Mouse (Mus musculus) gastrocnemius, postnatal 14 days (tissue): ENCODE results near the gene Midn. TPM values are rescaled to one million over a fixed set of nuclear protein-coding genes. Genes with fewer than 3 reads are reported as not detected.

Source experiments
- DNase-seq: peaks from one replicate; pipeline ENCODE4 v3.0.0; 2021; ENCODE audit warnings: mixed read lengths
- intact Hi-C: fragments of 180-260 bp; cut with DNase I; formaldehyde crosslinking; loops from one replicate; pipeline ENCODE4 v1.15.1; 2025; ENCODE audit warnings: low total_unique reads
- total RNA-seq, 2 experiments: library from RNA; stranded (reverse); gene quantifications; 2 replicates each; pipeline ENCODE4 v1.2.3; 2021

Gene Midn
- total RNA-seq, 2 experiments from 2014 or later = 40.3 to 43.6 TPM

DNA sequence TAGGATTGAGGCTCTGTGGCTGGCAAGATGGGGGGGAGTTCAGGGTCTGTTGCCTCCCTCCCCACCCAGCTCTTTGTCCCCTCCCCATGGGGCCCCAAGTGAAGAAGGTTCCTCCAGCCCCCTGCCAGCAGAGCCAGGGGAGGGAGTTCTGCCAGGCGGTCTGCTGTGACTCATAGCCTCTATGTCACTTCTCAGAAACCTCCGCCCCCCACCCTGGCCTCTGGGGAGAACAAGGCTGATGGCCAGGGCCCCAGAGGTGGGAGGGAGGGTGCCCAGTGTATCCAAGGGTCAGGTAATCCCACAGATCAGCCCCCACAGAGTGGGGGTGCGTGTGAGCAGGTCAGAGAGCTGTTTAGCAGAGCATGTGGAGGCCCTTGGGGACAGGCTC lies 4.8 kb downstream of the Midn start:
- intact Hi-C loops = no loop called here
- no peak for DNase-seq

DNA sequence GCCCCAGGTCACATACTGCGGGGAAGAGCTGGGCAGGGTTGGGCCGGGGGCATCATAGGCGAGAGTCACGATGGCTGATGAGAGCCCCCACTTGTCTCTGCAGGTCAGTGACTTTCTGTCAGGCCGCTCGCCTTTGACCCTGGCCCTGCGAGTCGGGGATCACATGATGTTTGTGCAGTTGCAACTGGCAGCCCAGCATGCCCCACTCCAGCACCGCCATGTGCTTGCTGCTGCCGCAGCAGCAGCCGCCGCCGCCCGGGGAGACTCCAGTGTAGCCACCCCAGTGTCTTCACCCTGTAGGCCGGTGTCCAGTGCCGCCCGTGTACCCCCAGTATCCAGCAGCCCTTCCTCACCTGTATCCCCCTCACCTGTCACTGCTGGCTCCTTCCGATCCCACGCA lies 5.6 kb downstream of the Midn start:
- intact Hi-C loops = no loop called here
- DNase-seq = no peak

DNA sequence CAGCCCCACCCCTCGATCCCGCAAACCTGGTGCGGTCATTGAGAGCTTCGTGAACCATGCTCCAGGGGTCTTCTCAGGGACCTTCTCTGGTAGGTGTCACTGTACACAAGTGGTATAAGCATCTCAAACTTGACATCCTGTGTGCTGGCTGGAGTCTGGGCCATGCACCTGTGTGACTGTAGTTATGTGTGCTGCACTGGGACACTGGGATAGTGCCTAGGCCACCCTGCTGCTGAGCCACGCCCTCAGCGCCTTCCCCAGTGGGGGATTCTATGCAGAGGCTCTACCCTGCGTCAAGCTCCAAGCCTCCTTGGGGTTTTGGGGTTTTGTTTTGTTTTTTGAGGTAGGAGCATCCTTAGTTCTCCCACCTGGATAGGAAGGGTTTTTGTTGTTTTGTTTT lies 6.3 kb downstream of the Midn start:
- DNase-seq = no peak
- intact Hi-C loops = no loop called here

DNA sequence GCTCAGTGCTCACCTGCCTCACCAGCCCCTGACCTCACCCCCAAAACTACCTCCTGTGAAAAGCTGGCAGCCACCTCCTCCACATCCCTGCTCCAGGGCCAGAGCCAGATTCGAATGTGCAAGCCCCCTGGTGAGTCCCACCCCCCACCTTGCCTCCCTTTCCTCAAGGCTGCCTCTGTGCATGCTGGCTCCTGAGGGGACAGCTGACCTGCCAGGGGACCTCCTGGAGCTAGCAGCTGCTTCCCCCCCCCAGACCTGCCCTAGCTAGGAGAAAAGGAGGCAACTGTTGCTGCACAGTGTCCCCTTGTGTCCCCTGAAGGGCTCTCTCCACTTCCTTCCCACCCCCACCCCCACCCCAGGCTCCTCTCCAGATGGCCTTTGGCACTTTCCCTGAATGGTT lies 7.2 kb downstream of the Midn start:
- peak; percentile 5 for DNase-seq
- intact Hi-C loops = no loop called here

DNA sequence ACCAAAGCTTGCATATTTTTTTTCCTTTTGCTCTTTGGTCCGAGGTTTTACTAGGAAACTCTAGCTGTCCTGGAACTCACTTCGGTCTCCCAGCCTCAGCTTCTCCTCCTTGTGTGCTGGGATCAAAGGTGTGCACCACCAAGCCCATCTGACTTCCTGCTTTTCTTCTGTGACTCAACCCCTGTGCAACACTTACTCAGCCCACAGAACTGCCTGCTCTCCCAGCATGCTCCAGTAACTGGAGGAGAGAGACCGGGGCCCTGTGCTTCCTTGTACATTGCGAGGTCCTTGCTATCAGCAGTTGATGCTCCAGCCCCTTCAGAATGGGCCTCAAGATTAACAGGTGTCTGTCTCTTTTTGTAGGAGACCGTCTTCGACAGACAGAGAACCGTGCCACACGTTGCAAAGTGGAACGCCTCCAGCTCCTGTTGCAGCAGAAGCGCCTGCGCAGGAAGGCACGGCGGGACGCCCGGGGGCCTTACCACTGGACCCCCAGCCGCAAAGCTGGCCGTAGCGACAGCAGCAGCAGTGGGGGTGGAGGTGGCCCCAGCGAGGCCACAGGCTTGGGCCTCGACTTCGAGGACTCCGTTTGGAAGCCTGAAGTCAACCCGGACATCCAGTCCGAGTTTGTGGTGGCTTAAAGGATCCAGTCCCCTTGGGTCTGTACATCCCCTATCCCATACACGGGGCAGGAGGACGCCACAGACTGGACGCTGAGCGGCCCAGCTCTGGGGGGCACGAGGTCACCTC lies 8.1 kb downstream of the Midn start:
- DNase-seq = peak; percentile 13
- intact Hi-C loops = no loop called here

DNA sequence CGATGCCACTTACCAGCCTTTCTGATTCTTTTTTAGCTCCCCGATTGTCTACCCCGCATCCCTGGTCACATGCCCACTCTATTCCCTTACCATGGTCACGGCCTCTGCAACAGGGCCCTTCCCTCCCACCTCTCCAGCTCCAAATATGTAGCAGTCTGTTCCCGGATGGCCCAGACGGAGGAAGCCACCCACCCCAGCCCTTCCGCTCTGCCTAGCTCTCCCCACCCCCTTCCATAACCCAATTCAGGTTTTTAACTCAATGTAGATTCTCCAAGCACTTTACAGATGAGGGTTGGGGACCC lies 8.6 kb downstream of the Midn start:
- DNase-seq = peak; percentile 38
- intact Hi-C loops = no loop called here

DNA sequence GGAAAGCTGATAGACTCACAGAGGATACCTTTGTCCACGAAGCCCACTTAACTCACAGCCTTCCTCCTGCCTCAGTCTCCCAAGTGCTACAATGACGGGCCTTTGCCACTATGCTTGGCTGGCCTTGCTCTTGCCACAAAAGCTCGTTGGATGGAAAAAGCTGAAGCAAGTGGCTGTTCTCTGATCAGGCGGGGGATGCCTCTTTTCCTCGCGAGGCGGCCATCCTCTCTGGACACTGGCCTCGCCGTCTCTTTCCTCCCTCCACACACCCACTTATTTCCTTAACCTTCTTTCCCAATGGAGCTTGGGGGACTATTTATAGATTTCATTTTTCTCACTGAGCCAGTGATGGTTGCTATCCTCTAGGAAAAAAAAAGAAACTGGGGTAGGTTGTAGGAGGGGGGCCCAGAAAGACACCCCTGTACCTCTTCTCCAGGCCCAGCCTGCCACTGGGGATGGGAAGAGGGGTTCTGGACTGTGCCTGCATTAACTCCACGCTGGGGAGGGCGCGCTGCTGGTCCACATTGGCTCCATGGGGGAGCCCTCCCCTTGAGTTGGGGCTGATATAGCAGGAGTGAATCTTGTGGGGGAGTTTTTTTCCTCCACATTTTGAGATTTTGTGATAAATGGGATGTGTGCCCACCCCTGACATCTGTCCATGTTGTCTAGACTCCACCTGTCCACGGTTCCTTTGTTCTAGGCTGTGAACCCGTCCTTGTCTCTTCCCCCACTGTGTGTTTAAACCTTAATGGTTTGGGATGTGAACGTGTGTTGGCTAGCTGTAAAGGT lies 9.3 kb downstream of the Midn start:
- DNase-seq = no peak
- intact Hi-C loops = no loop called here

DNA sequence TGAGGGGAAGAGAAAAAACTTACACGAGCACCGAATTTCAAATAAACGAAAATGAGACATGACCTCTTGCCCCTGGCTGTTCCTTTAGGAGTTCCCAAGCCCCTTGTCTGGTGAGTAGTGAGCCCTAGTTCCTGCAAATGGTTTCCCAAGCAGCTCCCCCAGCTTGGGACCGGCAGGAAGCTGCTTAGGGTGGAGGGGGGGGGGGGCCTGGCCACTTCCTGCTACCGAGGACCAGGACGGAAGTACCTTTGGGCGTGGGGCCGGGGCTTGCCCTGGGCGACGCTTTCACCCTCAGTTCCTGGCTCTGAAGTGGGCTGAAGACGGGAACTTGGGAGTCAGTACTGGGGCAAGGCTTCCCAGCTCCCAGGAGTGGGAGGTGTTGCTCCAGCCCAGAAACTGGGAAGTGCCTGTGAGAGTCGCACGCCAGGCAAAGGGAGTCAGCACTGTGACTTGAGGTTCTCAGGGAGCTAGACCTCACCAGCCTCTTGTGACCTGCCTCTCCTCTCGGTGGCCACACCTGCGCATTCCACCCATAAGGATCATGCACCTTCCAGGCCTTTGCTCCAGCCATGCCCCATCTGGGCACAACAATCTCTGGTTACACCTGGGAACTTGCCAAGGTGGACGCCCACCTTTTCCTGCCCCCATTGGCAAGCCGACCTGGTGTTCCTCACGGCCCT lies 10.4 kb downstream of the Midn start:
- intact Hi-C loops = no loop called here
- DNase-seq = peak; percentile 67

DNA sequence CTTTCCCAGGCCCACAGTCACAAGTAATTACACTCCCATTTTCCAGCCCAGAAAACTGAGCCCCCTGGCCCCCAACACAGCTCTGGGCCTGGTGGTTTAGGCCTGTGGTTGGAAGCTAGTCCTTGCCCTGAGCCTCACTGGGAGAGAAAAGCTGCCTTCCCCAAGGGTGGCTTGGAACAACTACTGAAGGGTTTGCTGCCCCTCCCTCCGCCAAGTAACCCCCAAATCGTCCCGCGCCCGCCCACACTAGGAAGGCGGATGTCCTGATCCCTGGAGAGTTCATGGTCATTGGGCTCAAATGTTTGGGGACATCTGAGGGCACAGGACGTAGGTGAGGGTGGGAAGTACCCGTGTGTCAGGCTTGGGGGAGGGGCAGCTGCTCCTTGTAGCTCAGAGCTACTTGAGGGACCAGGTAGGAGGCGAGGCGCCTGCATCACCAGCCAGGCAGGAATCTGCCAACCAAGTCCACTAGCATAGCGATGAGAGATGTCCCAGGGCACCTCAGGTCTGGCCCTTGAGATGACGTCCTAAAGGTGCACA lies 11.0 kb downstream of the Midn start:
- intact Hi-C loops = no loop called here
- DNase-seq = peak; percentile 46

DNA sequence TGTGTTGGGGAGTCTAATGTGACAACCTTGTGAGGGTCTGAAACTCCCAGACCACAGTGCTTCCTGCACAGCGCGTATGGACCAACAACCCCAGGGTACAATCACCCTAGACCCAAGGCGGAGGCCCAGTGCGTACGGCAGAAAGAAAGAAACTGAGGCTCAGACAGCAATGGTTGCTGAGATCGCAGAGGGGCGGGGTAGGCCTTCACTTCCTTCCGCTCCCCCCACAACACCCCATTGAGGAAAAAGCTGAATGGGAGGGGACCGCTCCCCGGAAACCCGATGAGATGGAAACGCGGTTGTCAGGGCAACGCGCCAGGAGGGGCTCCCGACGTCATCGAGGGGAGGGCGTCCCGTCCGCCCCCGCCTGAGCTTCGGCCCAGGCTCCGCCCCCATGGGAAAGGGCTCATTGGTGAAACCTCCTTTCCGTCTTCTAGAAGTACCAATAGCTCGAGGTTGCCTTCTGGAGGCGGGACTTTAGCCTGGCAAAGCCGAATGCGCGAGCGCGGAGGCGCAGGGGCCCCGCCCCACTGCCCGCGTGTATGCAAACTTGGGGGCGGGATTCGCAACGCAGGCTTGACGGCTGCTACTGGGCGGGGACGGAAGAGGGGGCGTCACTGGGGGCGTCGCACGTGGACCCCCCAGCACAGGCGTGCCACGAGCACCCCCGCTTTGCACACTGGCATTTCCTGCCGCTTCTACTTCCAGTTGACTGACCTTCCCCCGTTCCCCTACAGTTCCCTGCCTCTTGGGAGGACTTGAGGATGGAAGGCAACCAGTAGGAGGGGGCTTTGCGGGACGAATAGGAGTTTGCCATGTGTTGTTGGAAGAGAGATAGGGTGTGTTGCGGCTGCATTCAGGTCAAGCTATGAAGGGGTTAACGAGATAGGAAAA lies 11.7 kb downstream of the Midn start:
- DNase-seq = peak; percentile 99
- intact Hi-C loops = no loop called here

DNA sequence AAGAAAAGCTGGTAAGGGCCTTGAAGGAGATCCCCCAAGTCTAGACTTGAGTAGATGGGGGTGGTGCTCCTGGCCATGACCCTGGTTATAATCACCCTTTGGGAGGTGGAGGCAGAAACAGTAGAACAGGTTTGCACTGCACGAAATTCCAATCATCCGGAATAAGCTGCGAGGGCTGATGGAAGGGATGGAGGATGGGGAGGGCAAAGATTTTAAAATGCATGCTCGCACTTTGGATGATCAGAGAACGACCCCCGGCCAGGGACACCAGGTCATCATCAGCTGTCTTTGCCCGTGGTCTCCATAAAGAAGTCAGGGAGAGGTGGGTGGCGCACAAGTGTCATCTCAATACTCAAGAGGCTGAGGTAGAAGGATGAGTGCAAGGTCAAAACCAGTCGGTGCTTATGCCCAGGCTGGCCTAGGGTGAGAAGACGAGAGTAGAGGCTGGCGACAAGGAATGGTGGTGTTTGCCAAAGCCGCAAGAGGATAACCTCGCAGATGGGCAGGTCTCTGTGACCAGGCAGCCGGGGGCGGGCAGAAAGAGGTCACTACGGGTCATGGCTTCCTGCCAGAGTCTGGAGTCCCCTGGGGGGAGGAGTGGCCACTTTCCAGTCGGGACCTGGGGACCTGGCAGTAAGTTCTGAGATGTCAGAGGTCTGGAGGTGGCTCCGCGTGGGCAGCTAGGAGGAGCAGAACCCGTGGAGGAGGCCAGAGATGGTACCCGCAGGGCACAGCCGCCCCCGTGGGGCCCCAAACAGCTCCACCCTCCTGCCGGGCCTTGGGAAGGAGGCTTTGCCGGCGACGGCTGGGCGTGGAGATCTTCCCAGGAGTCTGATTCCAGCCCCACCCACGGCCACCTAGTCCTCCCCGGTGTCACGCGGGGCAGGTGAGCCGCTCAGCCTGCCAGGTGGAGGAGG lies 12.6 kb downstream of the Midn start:
- DNase-seq = peak; percentile 87
- intact Hi-C loops = no loop called here

DNA sequence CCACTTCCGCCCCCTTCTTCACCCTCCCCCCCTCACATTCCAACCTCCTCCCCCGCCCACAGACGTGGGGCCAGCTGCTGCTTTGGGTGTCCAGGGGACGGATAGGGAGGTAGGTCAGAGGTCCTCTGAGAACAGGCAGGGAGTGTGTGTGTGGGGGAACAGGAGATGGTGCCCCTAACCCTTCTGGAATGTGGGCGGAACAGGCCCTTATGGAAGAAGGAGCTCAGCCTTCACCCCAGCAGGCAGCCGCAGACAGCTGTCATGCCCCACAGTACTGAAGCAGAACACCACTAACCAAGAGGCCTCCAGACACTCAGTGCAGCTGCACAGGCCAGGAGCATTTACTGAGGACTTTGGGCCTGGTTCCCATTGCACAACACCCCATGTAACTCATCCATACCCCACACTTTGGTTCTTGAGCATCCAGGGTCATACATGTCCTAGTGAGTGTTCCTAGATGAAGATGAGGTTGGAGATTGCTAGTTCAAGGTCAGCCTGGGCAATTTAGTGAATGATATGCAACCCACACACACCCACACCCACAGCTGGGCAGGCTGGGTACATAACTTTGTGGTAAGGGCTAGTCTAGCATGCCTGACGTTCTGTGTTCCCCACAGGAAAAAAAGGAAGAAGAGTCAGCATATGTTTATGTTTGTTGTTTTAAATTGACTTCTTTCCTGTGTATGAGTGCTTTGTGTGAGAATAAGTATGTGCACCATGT lies 13.6 kb downstream of the Midn start:
- intact Hi-C loops = no loop called here
- peak; percentile 43 for DNase-seq

DNA sequence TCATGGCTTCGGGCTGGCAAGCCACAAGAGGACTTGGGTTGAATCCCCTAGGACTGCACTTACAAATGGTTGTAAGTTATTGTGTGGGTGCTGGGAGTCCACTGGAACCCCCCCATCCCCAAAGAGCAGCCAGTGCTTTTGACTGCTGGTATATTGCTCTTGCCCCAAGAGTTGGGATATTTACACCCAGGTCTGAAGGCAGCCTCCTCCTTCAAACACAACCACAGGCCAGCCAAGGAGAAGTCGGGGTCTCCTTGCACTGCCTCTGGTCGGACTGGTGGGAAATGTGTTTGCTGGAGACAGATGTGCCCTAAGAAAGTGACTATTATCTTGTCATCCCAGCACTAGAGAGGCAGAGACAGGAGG lies 14.2 kb downstream of the Midn start:
- intact Hi-C loops = no loop called here

DNA sequence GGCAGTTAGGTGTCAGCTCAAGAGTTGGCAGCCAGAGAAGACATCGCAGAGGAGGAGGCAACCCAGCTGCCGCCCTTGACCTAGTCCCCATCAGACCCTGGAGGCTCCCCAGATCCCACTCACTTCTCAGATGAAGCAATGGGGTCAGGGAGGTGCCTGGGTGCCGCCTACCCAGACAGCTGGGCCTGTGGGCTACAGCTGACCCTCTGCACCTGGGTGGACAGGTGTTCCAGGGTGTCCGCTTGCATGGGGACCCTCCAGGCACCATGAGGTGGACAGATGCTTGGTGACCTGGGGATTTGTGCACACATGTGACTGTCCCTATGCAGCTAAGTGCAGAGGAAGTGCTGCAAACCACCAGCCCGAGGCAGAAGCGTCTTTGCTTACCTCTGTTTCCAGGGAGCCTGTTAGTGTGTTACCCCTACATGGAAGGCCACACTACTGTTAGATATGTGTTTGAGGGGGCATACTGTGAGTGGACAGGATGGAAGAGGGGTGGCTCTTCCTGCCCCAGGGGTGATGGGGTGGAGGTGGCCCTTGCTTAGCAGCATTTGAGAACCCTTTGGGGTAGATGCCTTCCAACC lies 14.7 kb downstream of the Midn start:
- intact Hi-C loops = no loop called here
- DNase-seq = no peak

More for the DNA sequence above, 14.2 kb downstream of the Midn start:
- DNase-seq = no peak

DNA sequence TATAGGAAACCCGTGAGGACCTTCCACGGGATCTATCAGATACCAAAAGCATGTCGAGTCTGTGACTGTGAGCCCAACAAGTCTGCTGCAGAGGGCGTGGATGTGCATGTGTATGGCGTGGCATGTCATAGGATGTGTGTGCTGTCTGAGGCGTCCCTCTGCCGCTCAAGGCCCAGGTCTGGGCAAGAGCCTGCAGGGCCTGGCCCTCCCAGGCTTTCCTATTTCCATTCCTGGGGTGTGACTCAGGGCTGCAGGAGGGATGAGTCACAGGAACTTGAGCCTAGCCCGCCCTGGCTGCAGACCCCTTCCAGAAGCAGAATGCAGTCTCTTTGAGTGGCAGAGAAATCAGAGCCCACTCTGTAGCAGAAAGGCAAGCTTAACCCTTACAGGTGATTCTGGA lies 15.6 kb downstream of the Midn start:
- intact Hi-C loops = no loop called here
- DNase-seq = peak; percentile 66

DNA sequence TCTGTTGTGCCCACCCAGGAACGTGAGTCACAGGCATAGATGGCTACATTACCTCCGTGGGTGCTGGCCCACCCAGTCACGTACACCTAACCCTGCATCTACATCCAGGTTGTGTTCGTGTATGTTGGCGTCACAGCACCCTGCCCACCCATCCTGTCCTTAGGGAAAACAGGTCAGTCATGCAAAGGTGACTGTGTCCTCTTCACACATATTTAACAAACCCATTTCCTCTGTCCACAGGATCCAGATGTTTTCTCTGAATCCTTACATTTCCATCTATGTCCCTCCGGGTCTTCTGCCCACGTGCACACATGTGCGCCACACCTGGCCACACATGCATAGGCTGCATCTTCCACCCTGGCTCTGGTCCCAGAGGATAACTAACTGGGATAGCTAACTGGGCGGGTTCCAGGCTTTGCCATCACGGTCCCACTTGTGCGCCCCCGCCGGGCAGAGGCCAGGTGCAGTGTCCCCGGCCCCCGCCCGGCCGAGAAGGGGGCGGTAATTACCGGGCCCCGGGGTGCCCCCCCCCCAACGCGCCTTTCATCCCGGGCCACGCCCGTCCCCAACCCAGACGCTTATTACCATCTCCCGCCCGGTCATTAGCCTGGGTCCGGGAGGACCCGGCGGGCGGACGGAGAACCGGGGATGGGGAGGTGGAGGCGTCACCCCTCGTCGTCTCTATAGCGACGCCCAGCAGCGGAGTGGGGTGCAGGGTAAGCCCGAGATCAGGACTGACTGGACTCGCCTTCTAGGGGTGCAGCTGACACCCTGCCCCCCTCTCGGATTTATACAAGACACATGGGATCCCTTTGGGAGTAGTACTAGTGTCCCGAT lies 16.3 kb downstream of the Midn start:
- intact Hi-C loops = no loop called here
- DNase-seq = peak; percentile 32

DNA sequence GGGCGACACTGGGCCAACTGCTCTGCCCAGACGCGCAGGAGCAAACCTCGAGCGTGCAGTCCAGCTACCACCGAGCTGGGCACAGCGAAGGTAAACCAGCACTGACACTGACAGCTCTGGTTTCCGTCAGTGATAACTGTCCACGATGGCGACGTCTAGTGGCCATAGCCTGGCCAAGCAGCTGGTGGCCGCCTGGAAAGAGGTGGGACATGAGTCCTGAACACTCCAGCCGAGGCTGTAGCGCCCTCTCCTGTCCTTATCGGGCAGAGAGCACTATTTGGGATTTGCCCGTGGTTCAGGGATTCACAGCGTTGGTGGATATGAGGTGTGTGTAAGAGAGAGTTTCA lies 16.9 kb downstream of the Midn start:
- DNase-seq = peak; percentile 96
- intact Hi-C loops = loop anchor here (1.0 kb wide), 1 partner anchor 21 kb away; no protein-coding TSS in a partner anchor
